Mouse (Mus musculus): ENCODE data around the gene 4632433K11Rik. TPM values are rescaled to one million over a fixed set of nuclear protein-coding genes. Genes with fewer than 3 reads are reported as not detected.

4632433K11Rik gene
- not detected in 2 replicates for polyA plus RNA-seq (2012; rRNA removed; ENCODE audit: low replicate concordance)

DNA sequence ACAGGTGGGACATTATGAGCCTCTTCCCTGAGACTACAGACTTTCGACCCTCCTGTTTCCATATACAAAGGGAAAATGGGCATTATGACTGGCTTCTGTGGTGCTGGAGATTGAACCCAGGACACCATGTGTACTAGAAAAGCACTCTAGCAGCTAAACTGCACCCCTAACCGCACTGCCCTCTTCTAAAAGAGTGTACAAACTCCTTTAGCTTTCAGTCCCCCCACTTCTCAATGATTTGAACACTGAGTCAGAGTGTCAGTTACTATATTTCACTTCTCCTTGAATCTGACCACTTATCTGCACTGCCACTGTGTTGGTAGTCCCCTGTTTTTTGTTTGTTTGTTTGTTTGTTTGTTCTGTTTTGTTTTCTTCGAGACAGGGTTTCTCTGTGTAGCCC lies at the start of gene 4632433K11Rik:
Gene 4632433K11Rik (plus strand): TSS at position 301 of the 400 bp plus-strand sequence.

DNA sequence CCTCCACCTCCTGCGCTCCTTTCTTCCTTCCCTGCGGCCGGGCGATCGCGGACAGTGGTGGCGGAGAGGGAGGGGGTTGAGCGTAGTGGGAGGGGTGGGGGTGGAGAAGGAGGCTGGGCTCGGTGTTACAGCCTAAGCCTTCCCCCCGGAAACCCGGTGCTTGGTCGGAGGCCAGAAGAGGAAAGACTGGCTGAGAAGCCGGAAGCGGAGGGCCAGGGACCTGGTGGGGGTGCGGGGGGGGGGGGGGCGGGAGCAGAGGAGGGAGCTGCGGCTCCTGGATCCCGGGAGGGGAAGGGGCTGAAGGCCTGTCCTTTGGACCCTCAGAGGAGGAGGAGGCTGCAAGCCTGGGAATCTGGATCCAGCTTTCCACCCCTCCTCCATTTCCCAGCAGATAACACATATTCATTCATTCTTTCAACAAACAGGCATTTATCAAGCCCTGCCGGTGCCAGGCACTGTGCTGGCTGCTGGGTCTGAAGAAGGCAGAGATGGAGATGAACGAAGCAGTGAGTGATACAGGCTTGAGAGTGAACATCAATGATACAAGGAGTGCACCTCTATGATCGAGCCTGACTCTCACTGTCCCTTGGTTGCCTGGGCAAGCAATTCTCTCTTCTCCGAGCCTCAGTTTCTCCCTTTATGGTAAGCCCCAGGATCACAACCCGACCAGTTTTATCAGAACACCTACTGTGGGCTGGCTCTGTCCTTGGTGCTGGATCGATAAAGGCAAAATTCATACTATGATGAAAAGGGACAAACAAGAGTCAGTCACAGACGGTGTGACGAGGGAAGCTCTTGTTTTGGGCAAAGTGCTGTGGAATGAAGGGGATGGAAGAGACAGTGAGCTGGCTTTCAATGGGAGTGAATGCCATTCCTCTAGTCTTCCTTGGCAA lies 37.7 kb upstream of the 4632433K11Rik start, which contains the start of gene Zfp579:
Gene Zfp579 (minus strand): TSS at position 156 of the 893 bp plus-strand sequence.

DNA sequence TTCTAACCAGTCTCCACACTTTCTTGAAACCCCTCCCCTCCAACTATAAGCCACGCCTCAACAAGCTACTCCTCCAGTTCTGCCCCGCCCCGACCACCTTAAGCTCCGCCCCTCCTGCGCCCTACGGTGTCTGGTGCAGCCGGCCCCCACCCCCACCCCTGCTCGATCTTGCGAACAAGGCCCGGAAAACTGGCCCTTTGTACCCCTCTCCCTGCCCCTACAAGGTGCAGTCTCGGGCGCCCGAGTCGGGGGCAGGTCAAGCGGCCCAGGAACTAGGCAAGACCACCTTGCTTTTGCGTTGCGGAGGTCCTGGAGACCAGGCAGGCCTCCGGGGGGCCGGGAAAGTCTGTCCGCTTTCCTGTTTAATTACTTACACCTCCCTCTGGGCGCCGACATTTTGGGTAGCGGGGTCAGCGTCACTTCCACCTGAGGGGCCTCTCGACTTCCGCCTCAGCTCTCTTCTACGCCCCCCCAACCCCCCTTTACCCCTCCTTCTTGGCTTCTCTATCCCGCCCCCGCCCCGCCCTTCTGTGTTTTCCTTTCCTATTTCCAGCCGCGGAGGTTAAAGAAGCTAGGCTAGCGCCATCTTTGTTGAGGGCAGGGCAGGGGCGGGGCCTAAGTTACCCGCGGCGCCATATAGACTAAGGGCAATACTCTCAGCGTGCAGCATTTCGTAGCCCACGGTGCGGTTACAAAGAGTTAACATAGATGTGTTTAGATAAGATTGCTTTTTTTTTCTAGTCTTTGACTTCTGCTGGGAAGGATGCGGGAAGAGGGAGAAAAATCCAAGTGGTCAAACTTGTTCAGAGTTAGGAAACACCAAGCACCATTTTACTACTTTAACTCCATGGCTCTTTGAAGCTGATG lies 19.4 kb upstream of the 4632433K11Rik start, which contains the start of the genes Zfp524 and Fiz1:
Gene Zfp524 (plus strand): TSS at position 165 of the 867 bp plus-strand sequence.
Gene Fiz1 (minus strand): TSS at position 447 of the 867 bp plus-strand sequence.

GRCm38 (mm10) chr7:5015118-5016001 lies 18.6 kb upstream of the 4632433K11Rik start, which contains the start of gene Gm44973:
Gene Gm44973, plus strand, starts transcription at chr7:5015496.

DNA sequence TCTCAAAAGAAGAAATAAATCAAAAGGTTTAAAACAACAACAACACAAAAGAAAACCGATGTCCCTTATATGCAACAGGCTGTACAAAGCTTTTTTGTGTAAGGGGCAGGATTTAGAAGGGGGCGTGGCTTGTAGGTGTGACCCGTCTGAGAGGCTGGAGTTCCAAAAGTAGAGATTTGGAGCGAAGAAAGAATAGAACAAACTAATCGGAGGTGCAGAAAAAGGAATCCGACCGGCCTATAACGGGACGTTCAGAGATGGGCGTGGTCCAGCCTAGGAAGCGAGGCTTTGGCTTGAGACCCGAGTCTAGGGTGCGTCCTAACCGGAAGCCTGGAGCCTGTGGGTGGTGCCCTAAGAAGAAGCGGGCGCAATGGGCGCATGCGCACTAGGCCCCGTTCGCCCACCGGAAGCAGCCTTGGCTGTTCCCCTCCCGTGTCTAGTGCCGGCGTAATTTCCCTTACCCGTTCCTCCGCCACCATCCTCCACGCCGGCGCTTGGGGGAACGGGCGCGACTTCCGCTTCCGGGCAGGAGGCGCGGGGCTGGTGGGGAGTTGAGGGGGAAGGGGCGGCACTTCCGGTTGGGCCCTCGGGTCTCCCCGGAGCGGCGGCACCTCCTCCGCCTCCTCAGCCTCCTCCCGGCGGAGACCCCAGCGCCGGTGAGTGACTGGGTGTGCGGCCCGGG lies 13.8 kb upstream of the 4632433K11Rik start, which contains the start of the genes Zfp865 and Ccdc106:
Gene Zfp865 (plus strand): TSS at position 377 of the 682 bp plus-strand sequence.
Gene Ccdc106 (plus strand): TSS at position 554 of the 682 bp plus-strand sequence.

DNA sequence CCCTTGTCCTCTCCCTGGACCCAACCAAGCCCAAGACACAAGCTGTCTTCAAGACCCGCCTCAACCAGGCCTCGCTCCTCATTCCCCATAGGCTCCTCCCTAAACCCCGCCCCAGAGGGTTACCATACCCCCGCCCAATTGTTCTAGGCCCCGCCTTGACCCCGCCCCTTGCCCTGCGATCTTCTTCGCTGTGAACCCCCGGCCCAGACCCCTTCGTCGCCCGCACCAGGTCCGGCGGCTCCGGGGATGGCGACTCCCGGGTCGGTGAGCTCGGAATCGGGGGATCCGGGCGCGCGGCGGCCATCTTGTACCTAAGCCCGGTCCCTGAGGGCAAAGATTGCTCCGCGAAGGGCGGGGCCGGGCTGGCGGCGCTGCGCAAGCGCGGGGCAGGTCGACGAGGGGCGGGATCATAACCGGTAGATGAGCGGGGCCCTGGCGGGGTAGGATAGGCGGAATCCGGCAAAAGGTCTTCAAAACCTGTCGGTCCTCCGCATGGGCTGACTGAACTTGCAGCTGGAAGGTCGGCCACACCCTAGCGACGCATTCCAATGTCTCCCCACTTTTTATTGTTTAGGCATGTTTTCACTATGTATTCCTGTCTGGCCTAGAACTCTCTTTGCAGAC lies 4.3 kb downstream of the 4632433K11Rik start, which contains the start of gene Zfp784:
Gene Zfp784 (minus strand): TSS at position 338 of the 624 bp plus-strand sequence.

DNA sequence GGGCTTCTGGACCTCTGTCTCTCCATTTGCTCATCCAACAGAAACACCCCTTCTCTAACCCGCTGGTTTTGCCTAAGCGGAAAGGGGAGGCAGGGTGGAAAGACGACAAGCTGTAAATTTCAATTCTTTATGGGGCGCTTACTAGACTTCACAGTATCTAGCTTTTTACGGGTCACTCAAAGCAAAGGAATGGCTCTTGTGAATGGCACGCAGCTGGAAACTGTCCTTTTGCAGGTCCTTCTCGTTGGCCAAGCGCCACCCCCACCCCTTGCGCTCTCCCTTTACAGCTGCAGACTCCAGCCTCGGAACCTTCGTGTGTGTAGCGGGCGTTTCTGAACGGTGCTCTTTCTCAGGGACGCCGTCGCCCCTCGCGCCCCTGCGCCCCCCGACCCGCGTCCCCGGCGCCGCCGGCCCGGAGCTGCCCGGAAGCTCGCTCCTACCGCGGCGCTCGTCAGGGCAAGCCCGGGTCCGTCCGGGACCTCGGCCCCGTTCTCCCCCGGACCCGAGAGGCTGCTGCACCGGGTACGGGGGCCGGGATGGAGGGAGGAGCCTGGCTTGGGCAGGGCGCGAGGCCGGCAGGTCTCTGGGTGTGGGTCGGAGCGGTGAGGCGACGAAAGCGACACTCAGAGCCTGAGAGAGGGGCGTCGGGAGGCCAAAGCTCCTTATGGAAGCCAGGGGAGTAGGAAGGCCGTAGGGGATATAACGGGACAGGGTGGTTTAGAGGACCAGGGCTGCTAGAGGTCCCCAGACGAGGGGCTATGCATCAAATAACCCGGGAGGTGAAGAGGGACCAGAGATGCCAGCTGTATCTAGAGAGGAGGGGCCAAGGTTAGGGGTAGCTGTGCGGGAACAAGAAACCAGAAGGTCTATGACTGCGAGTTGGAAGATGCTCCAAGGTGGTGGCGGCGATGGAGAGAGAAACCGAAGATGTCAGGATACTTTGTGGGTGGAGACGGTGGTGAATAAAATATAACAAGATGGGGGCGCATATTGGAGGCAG lies 17.6 kb downstream of the 4632433K11Rik start, which contains the start of gene Zfp580:
Gene Zfp580 (plus strand): TSS at position 346 of the 1,000 bp plus-strand sequence.

GRCm38 (mm10) chr7:5061774-5062359 lies 27.9 kb downstream of the 4632433K11Rik start, which contains the start of gene U2af2:
Gene U2af2, plus strand, starts transcription at chr7:5062143.

GRCm38 (mm10) chr7:5080010-5080751 lies 46.3 kb downstream of the 4632433K11Rik start, which contains the start of gene Epn1:
Gene Epn1, plus strand, starts transcription at chr7:5080235.

Other genes with a start within 250 kb of the 4632433K11Rik start
- gene Tmem238, start 244.5 kb upstream of the 4632433K11Rik start, polyA plus RNA-seq (2012; rRNA removed; ENCODE audit: low replicate concordance), result 18.4 and 84.5 TPM in 2 replicates
- gene Rpl28, start 241.2 kb upstream of the 4632433K11Rik start, polyA plus RNA-seq (2012; rRNA removed; ENCODE audit: low replicate concordance), result 252 and 384 TPM in 2 replicates
- gene Ube2s, start 221.5 kb upstream of the 4632433K11Rik start, polyA plus RNA-seq (2012; rRNA removed; ENCODE audit: low replicate concordance), result 193 and 283 TPM in 2 replicates
- 0.54 and 1.0 TPM in 2 replicates for gene Shisa7, start 189.4 kb upstream of the 4632433K11Rik start, polyA plus RNA-seq (2012; rRNA removed; ENCODE audit: low replicate concordance)
- 39.7 and 42.5 TPM in 2 replicates for gene Isoc2b, start 163.9 kb upstream of the 4632433K11Rik start, polyA plus RNA-seq (2012; rRNA removed; ENCODE audit: low replicate concordance)
- gene Isoc2a, start 157.0 kb upstream of the 4632433K11Rik start, polyA plus RNA-seq (2012; rRNA removed; ENCODE audit: low replicate concordance), result 45.1 and 54.4 TPM in 2 replicates
- gene Gm36210, start 127.6 kb upstream of the 4632433K11Rik start, polyA plus RNA-seq (2012; rRNA removed; ENCODE audit: low replicate concordance), result 0.17 and 0.85 TPM in 2 replicates
- 15.7 and 34.3 TPM in 2 replicates for gene Zfp628, start 118.9 kb upstream of the 4632433K11Rik start, polyA plus RNA-seq (2012; rRNA removed; ENCODE audit: low replicate concordance)
- 2.9 and 7.1 TPM in 2 replicates for gene Nat14, start 112.1 kb upstream of the 4632433K11Rik start, polyA plus RNA-seq (2012; rRNA removed; ENCODE audit: low replicate concordance)
- gene Ssc5d, start 108.3 kb upstream of the 4632433K11Rik start, polyA plus RNA-seq (2012; rRNA removed; ENCODE audit: low replicate concordance), result 17.9 and 19.0 TPM in 2 replicates
- 3.7 and 91.9 TPM in 2 replicates for gene Sbk2, start 69.7 kb upstream of the 4632433K11Rik start, polyA plus RNA-seq (2012; rRNA removed; ENCODE audit: low replicate concordance)
- 0.25 and 1.3 TPM in 2 replicates for gene Sbk3, start 63.0 kb upstream of the 4632433K11Rik start, polyA plus RNA-seq (2012; rRNA removed; ENCODE audit: low replicate concordance)
- gene Zfp579, start 38.0 kb upstream of the 4632433K11Rik start, polyA plus RNA-seq (2012; rRNA removed; ENCODE audit: low replicate concordance), result 72.4 and 81.0 TPM in 2 replicates
- gene Zfp524, start 19.7 kb upstream of the 4632433K11Rik start, polyA plus RNA-seq (2012; rRNA removed; ENCODE audit: low replicate concordance), result 35.2 and 68.4 TPM in 2 replicates
- gene Fiz1, start 19.4 kb upstream of the 4632433K11Rik start, polyA plus RNA-seq (2012; rRNA removed; ENCODE audit: low replicate concordance), result 34.7 and 40.0 TPM in 2 replicates
- not detected in 2 replicates for gene Gm44973, start 18.6 kb upstream of the 4632433K11Rik start, polyA plus RNA-seq (2012; rRNA removed; ENCODE audit: low replicate concordance)
- 33.5 and 79.1 TPM in 2 replicates for gene Zfp865, start 13.7 kb upstream of the 4632433K11Rik start, polyA plus RNA-seq (2012; rRNA removed; ENCODE audit: low replicate concordance)
- 1.5 and 3.1 TPM in 2 replicates for gene Ccdc106, start 13.6 kb upstream of the 4632433K11Rik start, polyA plus RNA-seq (2012; rRNA removed; ENCODE audit: low replicate concordance)
- gene Zfp784, start 4.3 kb downstream of the 4632433K11Rik start, polyA plus RNA-seq (2012; rRNA removed; ENCODE audit: low replicate concordance), result 4.6 and 5.6 TPM in 2 replicates
- gene Zfp580, start 17.4 kb downstream of the 4632433K11Rik start, polyA plus RNA-seq (2012; rRNA removed; ENCODE audit: low replicate concordance), result 19.3 and 35.9 TPM in 2 replicates
- 156 and 169 TPM in 2 replicates for gene U2af2, start 28.0 kb downstream of the 4632433K11Rik start, polyA plus RNA-seq (2012; rRNA removed; ENCODE audit: low replicate concordance)
- 168 and 263 TPM in 2 replicates for gene Epn1, start 46.1 kb downstream of the 4632433K11Rik start, polyA plus RNA-seq (2012; rRNA removed; ENCODE audit: low replicate concordance)
- gene Rfpl4, start 82.8 kb downstream of the 4632433K11Rik start, polyA plus RNA-seq (2012; rRNA removed; ENCODE audit: low replicate concordance), result not detected in 2 replicates
- gene Rasl2-9, start 91.8 kb downstream of the 4632433K11Rik start, polyA plus RNA-seq (2012; rRNA removed; ENCODE audit: low replicate concordance), result 0.84 and 0.93 TPM in 2 replicates
- not detected in 2 replicates for gene Vmn1r55, start 115.6 kb downstream of the 4632433K11Rik start, polyA plus RNA-seq (2012; rRNA removed; ENCODE audit: low replicate concordance)
- gene Vmn1r56, start 162.6 kb downstream of the 4632433K11Rik start, polyA plus RNA-seq (2012; rRNA removed; ENCODE audit: low replicate concordance), result not detected in 2 replicates
- not detected in 2 replicates for gene Vmn1r57, start 184.4 kb downstream of the 4632433K11Rik start, polyA plus RNA-seq (2012; rRNA removed; ENCODE audit: low replicate concordance)